Mouse (Mus musculus) hindbrain, embryonic 10.5 days (tissue): ENCODE measurements around the gene Hpd. TPM values are rescaled to one million over a fixed set of nuclear protein-coding genes. Genes with fewer than 3 reads are reported as not detected.

ENCODE experiments used
- DNase-seq: peaks from one replicate; pipeline ENCODE4 v3.0.0-alpha.2; 2017; ENCODE audit warnings: low spot score
- H3K27ac ChIP-seq: fragments of 300-500 bp; sonication (generic); 2 replicates; pipeline ENCODE4 v1.5.1; 2016; ENCODE audit warnings: mild to moderate bottlenecking, moderate library complexity
- H3K27me3 ChIP-seq: fragments of 300-500 bp; sonication (generic); 2 replicates; pipeline ENCODE4 v1.6.1; 2016; ENCODE audit warnings: mild to moderate bottlenecking; ENCODE audit not compliant: poor library complexity, insufficient read depth, severe bottlenecking
- H3K36me3 ChIP-seq: fragments of 300-500 bp; sonication (generic); 2 replicates; pipeline ENCODE4 v1.6.1; 2016; ENCODE audit warnings: mild to moderate bottlenecking, moderate library complexity
- H3K4me1 ChIP-seq: fragments of 300-500 bp; sonication (generic); replicated peaks from 2 replicates; pipeline ENCODE4 v1.6.1; 2016; ENCODE audit warnings: mild to moderate bottlenecking
- H3K4me3 ChIP-seq: fragments of 300-500 bp; sonication (generic); 2 replicates; pipeline ENCODE4 v1.5.1; 2016; ENCODE audit warnings: mild to moderate bottlenecking, moderate library complexity
- H3K9me3 ChIP-seq: fragments of 300-500 bp; sonication (generic); 2 replicates; pipeline ENCODE4 v1.6.1; 2016; ENCODE audit warnings: mild to moderate bottlenecking, moderate library complexity
- WGBS: fragments of 180-500 bp; shearing (Covaris S2); methylation state at CpG from one replicate; pipeline ENCODE4 v1.1.7; 2016; 5-methylcytosine and 5-hydroxymethylcytosine counted together
- polyA plus RNA-seq: library from polyadenylated mRNA; unstranded; fragments of >200 nt; fragmentation: Nextera tagmentation; extraction: Ambion mirVana; gene quantifications from 2 replicates; pipeline ENCODE4 v1.2.1, GENCODE M21; 2016

Gene Hpd
- polyA plus RNA-seq, 1 experiment from 2014 or later, result not detected

DNA sequence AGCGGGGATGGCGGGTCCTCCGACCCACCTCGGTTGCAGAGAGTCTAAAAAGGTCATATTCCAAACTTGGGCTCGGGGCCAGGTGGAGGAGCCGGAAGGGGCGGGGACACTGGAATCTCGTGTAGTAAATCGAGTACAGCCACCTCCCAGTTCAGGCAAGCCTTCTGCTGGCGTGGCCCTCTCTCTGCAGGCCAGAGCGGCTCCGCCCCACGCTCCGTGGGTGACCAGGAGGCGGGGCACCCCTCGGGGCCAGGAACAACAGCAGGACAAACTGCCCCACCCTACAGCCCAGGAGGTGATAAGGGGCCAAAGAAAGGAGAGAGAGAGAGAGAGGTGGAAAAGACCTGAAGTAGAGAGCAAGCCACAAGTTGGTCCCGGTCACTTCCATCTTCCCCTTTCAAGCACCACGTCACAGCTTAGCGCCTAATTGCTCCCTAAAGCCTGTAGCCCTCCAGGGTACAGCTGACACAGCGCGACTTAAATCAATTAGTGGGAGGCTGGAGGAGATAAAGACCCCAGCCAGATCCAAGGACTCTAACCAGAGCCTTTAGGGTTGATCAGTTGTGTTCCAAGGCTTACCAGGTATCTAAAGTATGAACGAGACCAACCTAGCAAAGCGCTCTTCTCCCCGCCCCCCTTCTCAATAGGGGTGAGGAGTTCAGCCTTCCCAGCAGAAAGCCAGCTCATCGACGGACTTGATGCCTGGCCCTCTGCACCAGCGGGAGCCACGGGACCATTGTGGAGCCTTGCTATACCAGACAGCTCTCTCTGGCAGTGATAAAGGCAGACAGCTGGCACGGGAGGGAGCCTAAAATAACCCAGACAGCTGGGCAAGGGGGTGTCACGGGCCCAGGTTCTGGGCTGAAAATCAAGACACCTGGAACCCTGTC, 46.8 kb downstream of the Hpd start:
- Histone ChIP-seq H3K27me3 (peaks cover 10% of the 10 kb centered on the region), H3K4me1 (peaks cover 76% of the 10 kb centered on the region), H3K9me3 (no peaks in the 10 kb centered on the region), H3K36me3 (peaks cover 54% of the 10 kb centered on the region), H3K27ac (peak overlapping the region; percentile 100), H3K4me3 (peak overlapping the region; percentile 92)
- DNase-seq, result peak; percentile 58
- WGBS, result 4% methylated on average over 30 of the region's 30 CpGs

DNA sequence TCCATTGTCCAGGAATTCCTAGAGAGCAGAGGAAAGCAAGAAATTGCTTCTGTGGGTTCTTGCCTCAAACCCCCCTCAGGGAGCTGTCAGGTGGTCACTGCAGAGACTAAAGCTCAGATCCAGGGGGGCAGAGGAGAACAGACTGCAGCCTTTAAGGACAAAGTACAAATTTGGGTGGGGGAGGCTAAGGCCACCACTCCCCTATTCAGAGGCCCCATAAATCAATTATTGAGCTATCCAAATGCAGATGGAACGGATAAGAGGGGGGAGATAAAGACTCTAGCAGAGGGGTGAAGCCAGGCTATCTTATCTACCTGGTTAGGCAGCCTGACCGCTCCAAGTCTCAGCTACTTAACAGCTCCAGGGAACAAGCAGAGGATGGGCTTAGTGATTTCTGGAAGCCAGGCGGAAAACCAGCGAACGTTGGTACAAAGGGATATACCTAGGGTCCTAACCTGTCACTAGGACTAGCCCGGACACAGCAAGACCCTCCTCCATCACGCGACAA, 47.6 kb downstream of the Hpd start:
- no peaks in the 10 kb centered on the region for H3K9me3 ChIP-seq
- H3K27me3 ChIP-seq, result peaks cover 13% of the 10 kb centered on the region
- H3K4me1 ChIP-seq, result peaks cover 76% of the 10 kb centered on the region
- peak overlapping the region; percentile 92 for H3K4me3 ChIP-seq
- peak overlapping the region; percentile 100 for H3K27ac ChIP-seq
- WGBS, result 23% methylated on average over 8 of the region's 8 CpGs
- H3K36me3 ChIP-seq, result peaks cover 61% of the 10 kb centered on the region
- DNase-seq, result no peak

DNA sequence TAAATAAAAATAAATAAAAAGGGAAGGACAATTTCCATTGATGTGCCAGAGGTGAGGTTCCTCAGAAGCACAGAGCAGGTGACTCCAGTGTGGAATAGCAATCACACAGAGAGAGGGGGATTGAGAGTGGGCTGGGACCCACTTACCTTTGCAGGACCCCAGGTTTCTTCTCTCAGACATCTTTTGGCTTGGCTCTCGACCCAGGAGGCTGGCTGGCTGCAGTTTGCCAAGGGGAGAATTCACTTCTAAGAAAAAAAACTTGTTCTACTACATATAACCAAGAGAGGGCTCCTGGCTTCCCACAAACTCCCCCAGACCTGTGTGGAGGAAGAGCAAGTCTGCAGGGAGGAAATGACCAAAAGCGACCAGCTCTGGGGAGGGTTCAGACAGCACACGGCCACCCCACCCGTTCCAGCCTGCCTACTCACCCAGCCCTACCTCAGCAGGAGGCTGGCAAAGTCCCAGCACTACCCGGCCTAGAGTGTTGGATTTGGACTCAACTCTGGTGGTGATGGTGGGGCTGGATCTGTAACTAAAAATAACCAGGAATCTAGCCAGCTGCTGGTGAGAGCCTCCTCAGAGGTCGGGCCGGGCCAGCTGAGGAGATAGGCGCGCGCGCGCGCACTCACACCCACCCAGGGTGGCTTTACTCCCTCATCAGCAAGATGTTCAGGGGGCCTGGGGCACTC, 48.2 kb downstream of the Hpd start:
- H3K27me3 ChIP-seq, result peaks cover 13% of the 10 kb centered on the region
- H3K36me3 ChIP-seq, result peaks cover 67% of the 10 kb centered on the region
- H3K4me1 ChIP-seq, result peaks cover 76% of the 10 kb centered on the region
- H3K9me3 ChIP-seq, result no peaks in the 10 kb centered on the region
- DNase-seq, result no peak
- WGBS, result 36% methylated on average over 13 of the region's 13 CpGs
- H3K27ac ChIP-seq, result peak overlapping the region; percentile 100
- peak overlapping the region; percentile 92 for H3K4me3 ChIP-seq

DNA sequence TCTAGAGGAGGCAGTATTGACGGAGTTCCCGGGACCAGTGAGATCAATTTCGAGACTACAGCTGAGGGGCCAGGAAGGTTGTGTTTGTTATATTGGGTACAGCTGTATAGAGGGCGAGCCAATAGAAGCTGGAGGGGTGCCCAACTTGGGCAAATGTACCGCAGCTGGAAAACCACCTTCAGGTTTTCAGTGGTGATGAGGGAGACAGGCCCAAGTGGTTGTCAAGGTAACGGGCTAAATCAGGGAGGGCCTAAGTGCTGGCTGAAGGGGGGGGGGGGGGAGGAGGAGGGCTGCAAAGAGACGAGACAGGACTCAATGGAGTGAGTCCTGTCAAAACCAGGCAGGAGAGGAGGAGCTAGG, 48.8 kb downstream of the Hpd start:
- H3K9me3 ChIP-seq, result no peaks in the 10 kb centered on the region
- peak overlapping the region; percentile 92 for H3K4me3 ChIP-seq
- WGBS, result 23% methylated on average over 7 of the region's 7 CpGs
- H3K4me1 ChIP-seq, result peaks cover 77% of the 10 kb centered on the region
- no peak for DNase-seq
- H3K36me3 ChIP-seq, result peaks cover 73% of the 10 kb centered on the region
- H3K27me3 ChIP-seq, result peaks cover 13% of the 10 kb centered on the region
- peak overlapping the region; percentile 100 for H3K27ac ChIP-seq

DNA sequence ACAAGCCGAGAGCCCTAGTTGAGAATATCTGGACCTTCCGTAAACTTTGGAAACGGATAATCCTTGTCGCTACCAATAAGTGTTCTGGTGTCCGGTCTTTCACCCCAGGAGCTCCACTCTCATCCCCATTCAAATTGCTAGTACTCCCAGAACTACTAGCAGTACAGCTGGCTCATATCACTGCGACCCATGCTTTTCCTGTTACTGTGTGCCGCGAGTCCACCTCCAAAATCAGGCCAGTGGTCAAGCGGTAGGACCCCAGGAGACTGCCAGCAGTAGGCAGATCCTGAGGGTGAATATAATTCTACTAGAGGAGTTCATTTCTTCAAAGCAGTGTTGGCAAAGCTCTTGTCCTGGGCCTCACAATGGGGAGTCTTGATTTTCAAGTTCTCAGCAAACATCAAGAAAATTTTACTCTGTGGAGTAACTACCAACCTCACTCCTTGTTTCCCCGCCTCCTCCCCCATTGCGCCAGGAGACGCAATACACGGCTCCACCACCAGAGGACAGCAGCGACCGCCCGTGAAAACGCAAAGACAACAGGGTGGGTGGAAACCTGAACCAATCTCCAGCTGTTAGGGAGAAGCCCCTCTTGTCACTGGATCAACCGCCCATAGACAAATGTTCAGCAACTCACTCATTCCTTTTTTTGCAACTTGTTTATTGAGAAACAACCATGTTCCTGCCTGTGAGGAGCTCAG, 49.3 kb downstream of the Hpd start:
- Histone ChIP-seq H3K36me3 (peaks cover 78% of the 10 kb centered on the region), H3K27me3 (peaks cover 13% of the 10 kb centered on the region), H3K9me3 (no peaks in the 10 kb centered on the region), H3K4me1 (peaks cover 76% of the 10 kb centered on the region), H3K4me3 (peak overlapping the region; percentile 92; the same call in 1 of the 2 replicates), H3K27ac (peak overlapping the region; percentile 100; the same call in 1 of the 2 replicates)
- WGBS, result 19% methylated on average over 18 of the region's 18 CpGs
- peak; percentile 90 for DNase-seq

DNA sequence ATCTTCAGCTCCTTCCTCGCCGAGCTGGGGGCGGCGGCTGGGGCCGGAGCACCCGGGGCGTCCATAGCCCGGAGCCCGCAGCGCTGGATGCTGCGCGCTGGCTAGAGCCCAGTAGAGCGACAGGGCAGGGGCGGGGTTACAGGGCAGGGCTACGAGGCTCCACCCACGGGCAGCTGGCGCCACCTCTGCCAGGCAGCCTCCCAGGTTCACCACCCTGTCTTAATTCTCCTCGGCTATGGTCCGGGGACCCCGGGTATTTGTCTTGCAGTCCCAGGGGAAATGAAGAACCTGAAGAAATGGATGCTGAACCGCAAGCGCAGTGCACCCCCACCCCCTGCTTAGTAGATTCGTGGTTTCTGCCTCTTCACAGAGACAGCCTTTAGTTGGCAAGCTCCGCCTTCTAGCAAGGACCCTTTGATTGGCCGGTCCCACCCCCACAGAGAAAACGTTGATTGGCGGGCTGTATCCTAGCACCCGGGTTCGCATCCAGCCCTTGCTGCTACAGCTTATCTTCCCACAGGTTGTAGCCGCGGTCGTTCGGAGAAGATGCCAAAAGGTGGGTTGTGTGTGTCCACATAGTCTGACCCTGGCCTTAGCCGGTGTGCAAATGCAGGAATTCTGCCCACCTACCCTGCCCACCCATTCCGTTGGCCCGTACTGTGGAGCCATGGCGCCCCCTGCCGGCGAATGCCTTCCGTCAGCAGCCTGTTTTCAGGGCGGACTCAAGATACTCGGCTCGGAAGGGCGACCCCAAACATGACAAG, 50.0 kb downstream of the Hpd start, which contains the start of gene Rhof:
Gene Rhof, minus strand, starts transcription at position 385 of the 764 bp plus-strand sequence.
- peak within 1 kb of the TSS; percentile 92 for H3K4me3 ChIP-seq
- WGBS, result 2% methylated on average over 44 of the region's 44 CpGs
- peaks cover 69% of the 10 kb centered on the region for H3K4me1 ChIP-seq
- peaks cover 13% of the 10 kb centered on the region for H3K27me3 ChIP-seq
- H3K27ac ChIP-seq, result peak within 1 kb of the TSS; percentile 100
- H3K36me3 ChIP-seq, result peaks cover 85% of the 10 kb centered on the region
- H3K9me3 ChIP-seq, result no peaks in the 10 kb centered on the region
- peak; percentile 81 for DNase-seq

DNA sequence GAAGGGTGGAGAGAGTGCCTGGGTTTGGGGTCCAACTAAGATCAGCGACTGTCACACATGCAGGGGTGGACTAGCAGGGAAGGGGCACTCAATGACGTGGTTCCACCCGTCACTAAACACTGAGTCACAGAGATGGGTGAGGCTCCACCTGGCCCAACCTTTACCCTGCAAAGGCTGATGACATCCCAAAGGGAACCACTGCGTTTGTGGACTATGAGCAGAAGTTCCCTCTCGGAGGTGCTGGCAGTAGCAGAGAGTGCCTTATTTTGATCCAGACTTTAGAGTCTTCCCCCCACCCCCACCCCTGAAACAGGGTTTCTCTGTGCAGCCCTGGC, 51.7 kb downstream of the Hpd start:
- H3K9me3 ChIP-seq, result no peaks in the 10 kb centered on the region
- H3K27me3 ChIP-seq, result peaks cover 13% of the 10 kb centered on the region
- DNase-seq, result no peak
- no peak overlapping the region for H3K4me3 ChIP-seq
- no peak overlapping the region for H3K27ac ChIP-seq
- H3K36me3 ChIP-seq, result peaks cover 85% of the 10 kb centered on the region
- 89% methylated on average over 5 of the region's 5 CpGs for WGBS
- peaks cover 52% of the 10 kb centered on the region for H3K4me1 ChIP-seq

DNA sequence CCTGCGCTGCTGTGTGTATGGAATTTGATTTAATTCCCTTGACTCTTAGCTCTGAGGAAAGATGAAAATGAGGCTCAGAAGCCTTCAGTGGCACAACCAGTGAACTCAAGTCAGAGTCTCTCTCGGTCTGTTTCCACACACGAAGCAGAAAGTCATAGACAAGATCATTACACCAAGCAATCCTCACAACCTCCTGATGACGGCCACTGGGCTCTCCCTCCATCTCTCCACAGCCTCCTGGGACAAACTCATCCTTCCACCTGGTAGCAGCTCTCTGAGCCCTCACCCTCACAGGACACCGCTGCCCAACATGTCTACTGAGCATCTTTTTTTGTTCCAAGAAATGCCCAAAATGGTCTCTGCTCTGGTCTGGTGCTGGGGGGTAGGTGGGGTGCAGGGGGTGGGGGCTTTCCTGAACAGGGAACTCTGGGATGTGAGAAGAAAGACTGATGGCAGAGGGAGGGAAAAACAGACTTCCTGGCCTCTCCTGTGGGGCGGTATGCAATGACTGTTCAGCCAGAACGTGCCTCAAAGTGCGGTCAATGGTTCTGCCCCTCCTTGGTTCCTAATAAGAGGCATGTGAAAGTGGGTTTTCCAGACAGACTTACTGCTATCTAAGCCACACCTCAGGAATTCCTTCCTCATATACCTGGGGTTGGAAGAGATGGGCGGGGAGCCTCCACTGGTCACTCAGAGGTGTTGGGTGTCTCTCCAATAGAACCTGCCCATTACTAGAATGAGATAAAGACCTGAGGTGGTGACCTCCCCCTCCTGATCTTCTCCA, 52.3 kb downstream of the Hpd start:
- Histone ChIP-seq H3K27me3 (peaks cover 13% of the 10 kb centered on the region), H3K9me3 (no peaks in the 10 kb centered on the region), H3K36me3 (peaks cover 85% of the 10 kb centered on the region), H3K4me1 (peaks cover 46% of the 10 kb centered on the region), H3K4me3 (no peak overlapping the region), H3K27ac (no peak overlapping the region)
- no peak for DNase-seq
- WGBS, result 93% methylated on average over 9 of the region's 9 CpGs

DNA sequence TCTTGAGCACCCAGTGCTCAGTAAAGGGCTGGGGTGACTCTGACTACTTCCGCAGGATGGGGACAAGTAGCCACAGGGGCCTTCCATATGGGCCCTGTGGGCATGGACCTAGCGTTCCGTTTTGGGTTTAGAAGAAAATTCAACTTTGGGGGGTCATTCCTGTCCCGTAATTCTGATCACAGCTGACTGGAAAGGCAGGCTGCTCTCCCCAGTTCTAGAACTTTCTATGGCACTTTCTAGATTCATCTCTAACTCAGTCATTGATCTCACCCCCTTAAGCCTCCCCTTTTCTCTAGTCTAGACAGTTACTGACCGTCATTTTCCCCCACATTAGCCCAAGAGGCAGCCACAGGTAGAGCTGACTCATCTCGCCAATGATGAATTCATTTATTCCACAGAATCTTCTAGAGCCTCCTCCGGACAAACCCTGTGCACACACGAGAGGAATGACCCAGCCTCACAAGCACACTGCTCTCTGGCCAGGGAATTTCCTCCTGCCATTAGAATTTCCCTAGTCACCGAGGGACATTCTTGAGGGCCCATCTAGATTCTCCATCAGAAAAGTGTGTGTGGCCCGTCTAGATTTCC, 53.3 kb downstream of the Hpd start:
- WGBS, result 89% methylated on average over 10 of the region's 10 CpGs
- H3K4me1 ChIP-seq, result peaks cover 37% of the 10 kb centered on the region
- no peaks in the 10 kb centered on the region for H3K9me3 ChIP-seq
- no peak for DNase-seq
- no peak overlapping the region for H3K27ac ChIP-seq
- H3K27me3 ChIP-seq, result peaks cover 13% of the 10 kb centered on the region
- no peak overlapping the region; the same call in 1 of the 2 replicates for H3K4me3 ChIP-seq
- peaks cover 78% of the 10 kb centered on the region for H3K36me3 ChIP-seq

DNA sequence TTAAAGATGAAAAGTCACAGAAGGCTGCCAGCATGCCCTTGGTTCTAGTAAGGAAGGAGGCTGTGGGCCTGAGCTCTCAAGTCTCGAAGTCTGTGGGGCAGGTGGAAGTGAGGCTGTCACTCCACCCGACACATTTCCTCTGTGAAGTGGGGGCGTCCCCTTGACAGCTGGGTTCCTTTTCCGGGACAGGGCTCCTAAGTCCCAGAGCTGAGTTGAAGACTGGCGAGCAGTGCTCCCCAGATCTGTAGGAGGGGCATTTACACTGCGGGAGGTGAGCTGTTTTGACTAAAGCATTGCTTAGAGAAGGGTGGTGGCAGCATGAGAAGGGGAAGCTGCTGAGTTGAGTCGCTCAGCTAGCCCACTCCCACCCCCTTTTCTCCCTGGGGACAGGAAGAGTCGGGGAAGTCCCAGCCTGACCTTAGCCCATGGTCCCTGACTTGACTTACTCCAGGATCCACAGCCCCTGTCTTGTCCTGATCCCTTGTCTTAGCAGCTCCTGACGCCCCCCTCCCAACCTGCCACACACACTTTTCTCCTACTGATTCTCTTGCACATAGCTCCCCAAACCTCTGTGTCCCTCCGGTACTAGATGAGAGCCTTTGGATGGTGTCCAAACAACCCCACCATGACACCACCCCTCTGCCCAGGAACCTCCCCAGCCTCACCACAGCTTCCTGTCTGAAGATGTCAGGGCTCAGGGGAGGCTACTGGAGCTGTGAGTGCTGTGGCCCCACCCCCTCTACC, 53.9 kb downstream of the Hpd start:
- no peaks in the 10 kb centered on the region for H3K9me3 ChIP-seq
- H3K27me3 ChIP-seq, result peaks cover 13% of the 10 kb centered on the region
- H3K4me1 ChIP-seq, result peaks cover 30% of the 10 kb centered on the region
- H3K36me3 ChIP-seq, result peaks cover 77% of the 10 kb centered on the region
- H3K27ac ChIP-seq, result no peak overlapping the region
- WGBS, result 60% methylated on average over 10 of the region's 10 CpGs
- no peak for DNase-seq
- no peak overlapping the region; the same call in 1 of the 2 replicates for H3K4me3 ChIP-seq

DNA sequence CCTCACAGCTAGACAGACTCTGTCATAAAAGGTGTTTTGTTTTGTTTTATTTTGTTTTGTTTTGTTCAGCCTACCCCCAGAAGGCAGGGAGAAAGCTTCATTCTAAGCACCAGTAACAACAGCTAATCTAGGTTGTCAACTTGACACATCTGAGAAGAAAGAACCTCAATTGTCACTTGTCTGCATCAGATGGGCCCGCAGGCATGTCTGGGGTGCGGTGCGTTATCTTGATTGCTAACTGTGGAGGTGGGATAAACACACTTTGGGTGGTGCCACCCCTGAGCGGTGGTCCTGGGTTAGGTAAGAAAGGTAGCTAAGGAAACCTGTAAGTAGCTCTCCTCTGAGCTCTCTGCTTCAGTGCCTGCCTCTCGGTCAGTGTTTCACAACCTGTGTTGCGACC, 55.5 kb downstream of the Hpd start:
- Histone ChIP-seq H3K4me1 (peaks cover 15% of the 10 kb centered on the region), H3K27ac (no peak overlapping the region), H3K9me3 (peaks cover 5% of the 10 kb centered on the region; the same call in 1 of the 2 replicates), H3K36me3 (peaks cover 83% of the 10 kb centered on the region), H3K4me3 (no peak overlapping the region), H3K27me3 (peaks cover 13% of the 10 kb centered on the region)
- 76% methylated on average over 6 of the region's 6 CpGs for WGBS
- DNase-seq, result no peak
